Mouse (Mus musculus): ENCODE results near the gene 4933409G03Rik. TPM values are rescaled to one million over a fixed set of nuclear protein-coding genes. Genes with fewer than 3 reads are reported as not detected.
"Not testable (repeated sequence)": the region's sequence is repeated elsewhere in the genome, so short reads cannot be mapped to it uniquely, and the experiment has no call there.

Gene 4933409G03Rik
- total RNA-seq (2021) = not detected
- long read RNA-seq, experiment 1 = 0 reads
- long read RNA-seq, experiment 2 = 0 reads

GRCm38 (mm10) chr2:68582113-68582512 is at the start of gene 4933409G03Rik:
Gene 4933409G03Rik, plus strand, starts transcription at chr2:68582413.
- intact Hi-C loops (cut with DNase I; ENCODE audit: low total_unique reads) = no loop called here

GRCm38 (mm10) chr2:68544190-68544589 is 38.0 kb upstream of the 4933409G03Rik start:
- intact Hi-C loops (cut with DNase I; ENCODE audit: low total_unique reads) = no loop called here
- DNase-seq = no peak

More at GRCm38 (mm10) chr2:68582113-68582512, at the start of gene 4933409G03Rik:
- no peak for DNase-seq

GRCm38 (mm10) chr2:68560821-68561220 is 21.4 kb upstream of the 4933409G03Rik start:
- DNase-seq = no peak
- intact Hi-C loops (cut with DNase I; ENCODE audit: low total_unique reads) = no loop called here

GRCm38 (mm10) chr2:68563331-68563730 is 18.9 kb upstream of the 4933409G03Rik start:
- DNase-seq = no peak
- intact Hi-C loops (cut with DNase I; ENCODE audit: low total_unique reads) = no loop called here

- peak; percentile 60 for DNase-seq
- intact Hi-C loops (cut with DNase I; ENCODE audit: low total_unique reads) = no loop called here
These were observed 13.9 kb upstream of the 4933409G03Rik start for GRCm38 (mm10) chr2:68568361-68568760.

GRCm38 (mm10) chr2:68572340-68572739 is 9.9 kb upstream of the 4933409G03Rik start:
- intact Hi-C loops (cut with DNase I; ENCODE audit: low total_unique reads) = no loop called here
- no peak for DNase-seq

- intact Hi-C loops (cut with DNase I; ENCODE audit: low total_unique reads) = no loop called here
- DNase-seq = no peak
These were observed 10.6 kb downstream of the 4933409G03Rik start for GRCm38 (mm10) chr2:68592765-68593164.

GRCm38 (mm10) chr2:68656186-68656585 is 74.0 kb downstream of the 4933409G03Rik start, which contains the start of gene 4932414N04Rik:
Gene 4932414N04Rik, plus strand, starts transcription at chr2:68656486.
- intact Hi-C loops (cut with DNase I; ENCODE audit: low total_unique reads); DNase-seq: not testable (repeated sequence)

Other genes with a start within 250 kb of the 4933409G03Rik start
- 1 to 10 TPM; 7.8 to 8.1 TPM for gene Stk39, start 110.1 kb upstream of the 4933409G03Rik start, total RNA-seq (2021)
- not detected for gene 4932414N04Rik, start 74.1 kb downstream of the 4933409G03Rik start, total RNA-seq (2021)